Mouse (Mus musculus): ENCODE measurements around the gene Cnot11.

Cnot11 gene

DNA sequence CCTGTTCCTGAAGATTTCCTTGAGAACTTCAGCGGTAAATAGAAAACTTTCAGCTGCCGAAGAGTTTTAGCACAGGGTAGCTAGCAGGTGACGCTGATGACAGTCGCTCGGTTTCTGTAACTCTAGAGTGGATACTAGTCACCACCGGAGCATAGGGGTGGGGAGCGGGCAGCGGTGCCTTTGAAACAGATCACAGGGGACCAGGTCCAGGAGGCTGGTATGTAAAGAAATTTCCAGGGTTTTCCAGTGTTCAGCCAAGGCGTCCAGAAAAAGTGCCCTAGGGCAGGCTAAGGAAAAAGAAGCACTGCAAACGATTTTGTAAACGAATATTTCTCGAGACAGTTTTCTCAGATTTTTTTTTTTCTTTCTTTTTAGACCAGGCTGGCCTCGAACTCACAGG lies at the start of gene Cnot11:
TSS of gene Cnot11 (plus strand) at position 162 of the 400 bp plus-strand sequence.
- DNase-seq (ENCODE audit: low spot score in 2 of 2) = no peak

DNA sequence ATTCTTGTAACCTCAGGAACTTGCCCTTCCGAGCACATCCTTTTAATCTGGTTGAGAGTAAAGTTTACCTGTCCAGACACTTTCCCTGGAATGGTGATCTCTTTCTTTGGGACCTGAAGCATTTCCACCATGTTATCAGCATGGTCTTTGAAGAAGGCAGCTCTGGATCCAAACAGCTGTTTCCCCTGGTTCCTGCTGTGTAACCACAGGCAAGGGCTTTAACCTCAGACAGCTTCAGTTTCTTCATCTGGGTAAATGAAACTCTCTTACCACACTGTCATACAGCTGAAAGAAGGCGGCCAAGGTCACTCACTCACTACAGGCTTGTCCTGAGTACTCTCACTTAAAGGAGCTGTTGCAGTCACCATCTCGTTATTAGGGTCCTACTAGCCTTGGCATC lies 47.4 kb upstream of the Cnot11 start:
- DNase-seq (ENCODE audit: low spot score in 2 of 2) = no peak

DNA sequence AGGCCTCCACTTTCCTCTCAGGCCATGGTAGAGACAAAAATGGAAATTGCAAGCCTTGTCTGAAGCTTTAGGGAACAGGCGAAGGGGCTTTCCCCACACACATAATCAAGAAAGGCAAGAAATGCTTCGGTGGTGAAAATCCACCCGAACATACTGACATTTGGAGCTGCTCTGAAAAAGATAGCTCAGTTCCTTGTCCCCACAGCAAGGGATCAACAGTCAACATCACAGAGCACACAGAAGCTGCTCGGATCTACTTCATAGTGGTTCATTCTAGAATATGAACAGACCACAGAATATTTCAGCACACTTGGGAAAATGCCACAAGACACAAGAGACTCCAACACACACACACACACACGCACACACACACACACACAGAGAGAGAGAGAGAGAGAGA lies 41.6 kb upstream of the Cnot11 start:
- DNase-seq (ENCODE audit: low spot score in 2 of 2) = no peak

DNA sequence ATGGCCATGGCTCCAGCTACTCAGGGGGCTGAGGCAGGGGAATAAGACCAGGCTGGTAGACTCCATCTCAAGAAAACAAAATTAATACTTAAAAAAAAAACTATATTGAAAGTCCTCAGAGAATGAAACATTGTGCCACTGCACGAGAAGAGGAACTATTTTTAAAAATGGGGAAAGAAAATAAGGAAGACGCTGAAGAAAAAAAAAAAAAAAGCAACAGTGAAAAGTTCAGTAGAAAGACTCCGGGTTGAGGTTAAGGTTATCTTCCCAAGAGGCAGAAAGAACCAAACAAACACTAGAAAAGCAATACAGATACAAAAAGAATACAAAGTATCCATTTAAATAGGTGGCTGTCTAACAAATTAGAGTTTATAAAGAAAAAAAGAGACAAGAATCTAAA lies 41.1 kb upstream of the Cnot11 start:
- DNase-seq (ENCODE audit: low spot score in 2 of 2) = no peak

DNA sequence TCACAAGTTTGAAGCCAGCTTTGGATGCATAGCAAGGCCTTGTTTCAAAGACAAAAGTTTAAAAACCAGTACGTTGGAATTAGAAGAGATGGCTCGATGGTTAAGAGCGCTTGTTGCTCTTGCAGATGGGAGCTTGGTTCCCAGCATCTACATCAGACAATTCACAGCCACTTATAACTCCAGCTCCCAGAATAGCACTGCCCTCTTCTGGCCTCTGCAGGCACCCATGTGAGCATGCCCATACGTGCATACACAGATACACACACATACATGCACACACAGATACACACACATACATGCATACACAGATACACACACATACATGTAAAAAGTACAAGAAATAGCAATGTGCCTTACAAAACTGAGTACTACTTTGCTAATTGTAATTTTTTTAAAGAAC lies 37.8 kb upstream of the Cnot11 start:
- no peak for DNase-seq (ENCODE audit: low spot score in 2 of 2)

DNA sequence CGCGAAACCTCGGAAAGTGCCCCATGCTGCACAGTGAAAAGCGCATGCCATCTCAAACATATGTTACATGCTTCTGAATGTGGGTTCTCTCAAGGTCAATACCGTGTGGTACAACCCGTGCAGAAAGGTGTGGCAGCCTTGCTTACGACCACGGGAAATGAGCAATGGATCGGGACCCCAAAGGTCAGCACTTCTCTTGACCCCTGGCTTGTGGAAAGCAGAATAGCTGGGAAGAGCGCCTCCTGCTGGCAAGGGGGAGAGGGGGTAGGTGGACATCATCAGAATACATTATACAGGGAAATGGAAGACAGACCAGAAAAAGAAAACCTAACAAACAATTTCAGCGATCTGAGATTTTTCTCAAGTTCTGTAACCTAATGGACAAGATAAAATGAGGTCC lies 37.0 kb upstream of the Cnot11 start:
- no peak for DNase-seq (ENCODE audit: low spot score in 2 of 2)

DNA sequence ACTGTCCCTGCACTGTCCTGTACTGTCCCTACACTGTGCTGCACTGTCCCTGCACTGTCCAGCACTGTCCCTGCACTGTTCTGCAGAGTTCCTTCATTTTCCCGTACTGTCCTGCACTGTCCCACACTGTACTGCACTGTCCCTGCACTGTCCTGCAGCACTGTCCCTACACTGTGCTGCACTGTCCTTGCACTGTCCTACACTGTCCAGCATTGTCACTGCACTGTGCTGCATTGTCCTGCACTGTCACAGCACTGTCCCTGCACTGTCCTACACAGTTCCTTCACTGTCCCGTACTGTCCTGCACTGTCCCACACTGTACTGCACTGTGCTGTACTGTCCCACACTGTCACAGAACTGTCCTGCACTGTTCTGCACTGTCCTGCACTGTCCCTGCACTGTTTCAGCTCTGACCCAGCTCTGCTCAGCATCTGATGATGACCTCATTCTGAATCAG lies 35.3 kb upstream of the Cnot11 start:
- no peak for DNase-seq (ENCODE audit: low spot score in 2 of 2)

DNA sequence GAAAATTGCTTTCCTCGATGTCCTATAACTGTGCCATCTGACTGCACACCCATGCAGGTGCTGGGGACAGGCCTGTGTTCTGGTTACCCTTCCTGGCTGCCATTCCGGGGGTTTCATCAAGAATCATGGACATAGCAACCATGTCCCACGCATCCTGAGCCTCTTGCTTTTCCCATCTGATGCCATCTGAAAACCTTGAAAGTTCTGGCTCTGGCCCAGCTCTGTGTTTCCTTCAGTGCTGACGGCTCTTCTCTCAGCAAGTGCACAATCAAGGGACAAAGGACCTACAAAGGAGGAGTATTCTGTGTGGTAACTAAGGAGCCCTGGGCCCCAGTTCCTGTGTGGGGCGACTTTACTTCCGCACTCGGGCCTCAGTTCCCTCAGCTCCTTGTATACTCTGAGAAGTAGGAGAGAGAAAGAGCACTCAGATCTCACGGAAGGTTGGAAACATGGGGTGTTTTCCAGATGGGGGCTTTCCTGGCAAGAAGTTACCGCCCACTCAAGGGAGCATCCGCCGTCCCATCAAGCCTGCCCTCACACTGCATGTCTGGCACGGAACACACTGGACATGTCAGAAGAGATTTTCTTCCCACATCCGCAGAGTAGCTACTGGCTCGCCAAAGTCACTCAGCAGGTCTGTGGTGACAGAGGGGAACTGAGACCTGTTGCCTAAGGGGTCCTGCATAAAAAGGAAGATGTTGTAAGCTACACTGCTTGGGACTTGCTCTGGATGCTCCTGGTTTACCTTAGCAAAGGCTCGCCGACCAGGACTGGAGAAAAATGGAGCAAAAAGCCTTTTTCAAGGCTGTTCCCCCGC lies 31.8 kb upstream of the Cnot11 start:
- DNase-seq (ENCODE audit: low spot score in 2 of 2) = no peak

DNA sequence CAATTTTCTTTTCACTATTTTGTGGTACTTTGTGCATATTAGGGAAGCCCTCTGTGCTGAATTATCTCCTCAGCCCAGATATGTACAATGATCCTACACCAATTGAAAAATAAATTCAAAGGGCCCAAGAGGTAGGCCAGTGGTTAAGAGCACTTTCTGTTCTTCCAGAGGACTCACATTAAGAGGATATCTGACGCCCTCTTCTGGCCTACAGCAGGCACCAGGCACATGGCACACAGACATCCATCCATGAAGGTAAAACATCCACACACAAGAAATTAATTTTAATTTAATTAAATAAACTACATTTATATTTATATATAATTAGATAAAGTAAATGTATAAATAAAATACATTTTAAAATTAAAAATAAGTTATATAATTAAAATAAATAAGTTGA lies 30.5 kb upstream of the Cnot11 start:
- DNase-seq (ENCODE audit: low spot score in 2 of 2) = no peak

DNA sequence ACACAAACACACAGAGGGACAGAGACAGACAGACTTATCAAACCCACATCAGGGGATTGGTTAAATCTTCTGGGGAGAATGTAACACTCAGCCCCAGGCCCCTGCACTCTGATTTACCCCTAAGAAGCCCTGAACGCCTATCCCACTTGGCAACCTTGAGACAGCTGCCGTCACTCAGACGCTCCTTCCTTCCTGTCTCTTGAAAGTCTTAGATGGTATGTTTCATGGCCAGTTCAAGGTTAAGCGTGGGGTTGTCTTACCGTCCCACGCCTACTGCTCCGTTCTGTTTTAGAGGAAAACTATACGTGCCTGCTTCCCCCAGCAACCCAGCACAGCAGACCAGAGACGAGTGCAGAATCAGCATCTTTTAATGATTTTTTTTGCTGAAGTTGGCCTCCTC lies 29.2 kb upstream of the Cnot11 start:
- no peak for DNase-seq (ENCODE audit: low spot score in 2 of 2)

DNA sequence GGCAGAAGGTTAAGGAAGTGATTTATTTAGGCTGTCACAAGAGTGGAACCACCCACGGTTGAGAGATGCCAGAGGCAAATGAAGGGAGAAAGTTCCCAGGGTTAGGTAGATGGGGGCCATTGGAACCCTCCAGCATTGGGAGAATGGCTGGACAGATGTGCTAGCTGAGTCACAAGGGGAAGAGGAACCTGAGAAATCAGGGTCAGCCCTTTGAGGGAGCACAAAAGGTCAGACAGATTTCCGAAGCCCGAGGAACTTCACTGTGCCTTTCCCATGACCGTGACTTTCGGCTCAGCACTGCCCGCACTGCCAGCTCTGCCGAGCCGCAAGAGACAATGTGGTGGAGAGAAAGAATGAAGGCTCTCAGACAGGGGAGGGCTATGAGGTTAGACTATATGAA lies 23.0 kb upstream of the Cnot11 start:
- no peak for DNase-seq (ENCODE audit: low spot score in 2 of 2)

DNA sequence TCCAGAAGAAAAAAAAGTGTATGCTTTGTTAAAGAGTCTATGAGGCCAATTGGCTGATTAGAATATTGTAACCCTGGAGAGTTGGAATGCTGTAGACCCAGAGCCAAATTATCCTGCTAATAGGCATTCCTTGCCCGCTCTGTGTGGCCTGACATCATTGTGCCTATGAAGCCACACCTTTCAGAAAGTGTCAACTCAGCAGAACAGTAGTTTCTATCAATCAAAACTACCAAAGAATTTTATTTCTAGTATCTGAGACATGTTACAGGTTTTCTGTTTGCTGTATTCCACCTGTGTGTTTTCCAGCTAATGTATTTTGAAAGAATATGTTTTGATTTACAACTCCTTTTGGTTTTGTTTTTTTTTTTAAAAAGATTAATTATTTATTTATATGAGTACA lies 22.6 kb upstream of the Cnot11 start:
- DNase-seq (ENCODE audit: low spot score in 2 of 2) = no peak

DNA sequence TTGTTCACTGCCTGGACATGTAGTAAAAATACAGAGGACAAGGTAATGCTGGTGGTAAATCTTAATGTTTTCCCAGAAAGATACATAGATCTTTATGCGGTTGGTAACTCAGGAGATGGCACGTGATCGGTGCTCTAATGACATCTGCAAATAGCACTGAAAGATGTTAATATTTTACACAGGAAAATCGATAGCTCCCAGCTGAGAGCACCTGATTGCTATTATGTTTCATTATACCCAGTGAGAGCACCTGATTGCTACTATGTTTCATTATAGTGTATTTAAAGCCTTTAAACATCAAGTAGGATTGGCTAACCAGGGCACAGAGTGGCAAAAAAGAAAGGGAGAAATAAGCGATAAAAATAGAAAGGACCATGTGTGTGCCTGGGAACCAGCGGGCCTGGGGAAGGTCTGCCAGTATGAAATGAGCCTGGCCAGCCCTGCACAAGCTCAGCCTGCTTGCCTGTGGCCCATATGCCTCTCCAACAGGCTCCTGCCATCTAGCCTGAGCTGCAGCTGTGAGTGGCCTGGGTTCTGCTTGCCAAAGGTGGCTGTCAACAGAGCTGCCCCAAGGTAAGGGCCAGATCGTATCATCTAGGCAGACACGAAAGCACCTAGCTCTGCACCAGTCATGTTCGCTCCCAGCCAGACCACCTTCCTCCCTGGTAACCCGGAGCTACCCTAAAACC lies 19.3 kb upstream of the Cnot11 start:
- DNase-seq (ENCODE audit: low spot score in 2 of 2) = no peak

DNA sequence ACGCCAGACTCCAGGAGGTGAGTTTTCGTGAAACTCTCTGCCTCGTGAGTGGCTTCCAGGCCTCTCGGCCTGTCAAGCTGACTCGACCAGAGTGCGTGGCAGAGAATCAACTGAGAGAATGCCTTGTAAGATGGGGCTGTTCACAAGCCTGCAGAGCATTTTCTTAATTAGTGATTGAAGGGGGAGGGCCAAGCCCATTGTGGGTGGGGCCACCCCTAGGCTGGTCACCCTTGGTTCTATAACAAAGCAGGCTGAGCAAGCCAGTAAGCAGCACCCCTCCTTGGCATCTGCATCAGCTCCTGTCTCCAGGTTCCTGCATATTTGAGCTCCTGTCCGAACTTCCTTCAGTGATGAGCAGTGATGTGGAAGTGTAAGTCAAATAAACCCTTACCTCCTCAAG lies 13.5 kb upstream of the Cnot11 start:
- DNase-seq (ENCODE audit: low spot score in 2 of 2) = no peak

DNA sequence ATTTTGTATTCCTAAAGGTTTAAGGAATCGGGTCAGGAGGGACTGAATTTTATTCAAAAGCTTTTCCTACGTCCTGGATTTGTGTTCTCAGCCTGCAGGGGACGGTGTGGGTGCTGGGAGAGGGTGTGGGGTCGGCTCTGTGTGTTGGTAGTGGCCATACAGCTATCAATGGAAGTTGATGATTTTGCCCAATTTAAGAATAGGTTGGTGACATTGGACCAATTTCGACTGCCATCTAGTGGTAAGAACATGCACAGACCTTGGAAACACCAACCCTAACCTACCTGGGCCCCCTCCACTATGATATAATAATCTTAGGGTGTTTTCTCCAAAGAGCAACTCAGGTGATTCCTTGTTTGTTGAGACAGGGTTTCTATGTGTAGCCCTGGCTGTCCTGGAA lies 12.3 kb upstream of the Cnot11 start:
- DNase-seq (ENCODE audit: low spot score in 2 of 2) = no peak

DNA sequence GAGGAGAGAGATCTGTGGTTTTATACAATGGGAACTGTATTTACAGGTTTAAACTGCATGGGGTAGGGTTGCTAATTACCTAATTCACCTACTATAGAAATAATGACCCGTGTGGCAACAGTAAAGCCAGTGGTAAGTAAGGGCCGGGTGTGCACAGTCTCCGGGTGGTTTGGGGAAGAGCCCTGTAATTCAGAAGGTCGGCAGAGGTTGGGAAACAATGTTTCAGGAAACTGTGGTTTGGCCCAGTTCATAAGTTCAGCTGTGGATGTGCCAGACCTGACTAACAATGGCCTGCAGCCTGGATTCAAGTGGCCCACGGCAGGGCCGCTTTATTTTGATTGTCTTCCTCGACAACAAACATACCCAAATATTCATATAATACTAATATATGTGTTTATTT lies 9.0 kb upstream of the Cnot11 start:
- no peak for DNase-seq (ENCODE audit: low spot score in 2 of 2)

DNA sequence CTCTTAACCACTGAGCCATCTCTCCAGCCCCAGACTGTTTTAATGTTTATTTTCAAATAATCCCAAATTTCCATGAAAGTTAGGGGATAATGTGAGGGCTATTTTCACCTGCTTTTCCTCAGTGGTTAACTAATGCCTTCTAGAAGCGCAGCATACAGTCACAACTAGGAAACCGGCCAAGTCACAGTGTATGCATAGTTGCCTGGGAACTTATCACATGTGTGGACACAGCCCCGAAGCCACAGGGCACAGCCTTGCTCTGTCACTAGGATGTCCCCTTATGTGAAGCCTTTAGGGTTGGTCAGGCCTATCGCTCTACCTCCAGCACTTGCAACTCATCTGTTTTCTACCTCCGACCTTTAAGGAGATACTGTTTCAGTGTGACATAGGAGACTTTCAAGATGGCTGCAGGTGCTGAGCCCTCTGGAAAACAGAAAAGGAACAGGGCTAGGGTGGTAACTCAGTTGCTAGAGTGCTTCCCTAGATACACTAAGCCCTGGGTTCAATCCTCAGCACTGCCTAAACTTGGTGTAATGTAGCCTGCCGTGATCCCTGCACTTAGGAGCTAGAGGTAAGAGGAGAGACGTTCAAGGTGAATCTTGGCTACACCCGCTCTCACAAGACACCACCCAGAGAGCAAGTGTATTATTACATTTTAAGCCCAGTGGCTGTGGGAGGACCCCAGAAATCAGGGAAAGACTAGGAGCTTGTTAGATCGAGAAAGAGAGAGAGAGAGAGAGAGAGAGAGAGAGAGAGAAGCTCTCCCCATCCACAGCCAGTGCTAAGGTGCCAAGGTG lies 8.2 kb upstream of the Cnot11 start:
- DNase-seq (ENCODE audit: low spot score in 2 of 2) = no peak

DNA sequence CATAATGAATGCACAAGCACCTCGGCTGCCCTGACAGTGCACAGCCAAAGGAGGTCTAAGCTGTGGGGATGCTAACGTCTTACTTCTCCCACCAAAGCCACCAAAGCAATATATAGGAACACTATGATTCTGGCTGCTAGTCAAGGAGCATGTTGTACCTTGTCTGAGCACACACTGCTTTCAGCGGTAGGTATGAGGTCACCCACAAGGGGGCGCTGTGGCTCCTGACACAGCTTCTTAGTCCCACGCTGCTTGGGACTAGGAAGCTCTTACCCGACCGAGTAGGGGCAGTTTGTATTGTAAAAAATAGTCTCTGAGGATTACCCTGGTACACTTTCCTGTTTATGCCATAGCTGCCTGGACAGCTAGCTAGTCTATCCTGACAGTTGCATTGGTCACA lies 7.4 kb upstream of the Cnot11 start:
- DNase-seq (ENCODE audit: low spot score in 2 of 2) = peak; percentile 62 to 80

DNA sequence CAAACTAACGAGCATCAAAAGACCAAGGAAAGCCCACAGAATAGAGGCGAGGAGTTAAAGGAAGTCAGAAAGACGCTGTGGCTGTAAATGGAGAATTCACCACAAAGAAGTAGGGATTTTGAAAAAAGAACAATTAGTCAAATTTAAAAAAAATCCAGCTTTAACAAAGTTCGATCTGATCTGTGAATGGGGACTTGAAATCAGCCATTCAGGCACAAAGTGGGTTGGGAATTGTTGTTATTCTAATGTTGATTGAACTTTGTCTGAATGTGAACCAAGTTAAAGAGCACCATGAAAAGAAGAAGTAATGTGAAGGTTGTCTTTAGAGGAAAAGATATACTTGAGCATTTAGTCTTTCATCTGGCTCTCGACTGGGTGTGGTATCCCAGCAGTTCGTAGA lies 6.5 kb upstream of the Cnot11 start:
- DNase-seq (ENCODE audit: low spot score in 2 of 2) = no peak

DNA sequence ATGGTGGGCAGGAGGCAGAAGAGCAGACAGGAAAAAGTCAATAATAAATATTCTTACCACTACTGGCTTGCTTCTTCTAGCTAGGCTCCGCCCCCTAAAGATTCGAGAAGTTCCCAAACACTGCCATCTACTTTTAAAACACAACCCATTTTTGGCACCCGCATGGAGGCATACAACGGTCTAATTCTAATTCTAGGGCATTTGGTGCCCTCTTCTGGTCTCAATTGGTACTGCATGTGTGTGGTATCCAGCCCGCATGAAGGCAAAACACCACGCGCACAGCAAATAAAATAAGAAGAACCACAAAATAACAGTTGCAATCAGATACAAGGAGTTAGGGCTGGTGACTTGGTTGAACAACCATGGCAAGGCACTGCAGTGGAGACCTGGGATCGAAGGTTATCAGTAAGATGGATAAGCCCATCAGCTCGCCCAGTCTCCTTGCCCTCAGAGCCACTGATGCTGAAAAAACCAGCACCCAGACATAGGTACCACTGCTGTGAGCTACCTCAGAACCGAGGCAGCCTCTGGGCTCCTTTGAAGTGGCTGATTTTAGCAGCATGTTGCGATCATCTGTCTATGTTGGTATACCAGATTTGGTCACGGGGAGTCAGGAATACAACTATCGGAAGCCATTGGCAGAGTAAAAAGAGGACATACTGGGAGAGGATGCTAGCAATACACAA lies 4.4 kb upstream of the Cnot11 start:
- DNase-seq (ENCODE audit: low spot score in 2 of 2) = peak; percentile 27 to 71

DNA sequence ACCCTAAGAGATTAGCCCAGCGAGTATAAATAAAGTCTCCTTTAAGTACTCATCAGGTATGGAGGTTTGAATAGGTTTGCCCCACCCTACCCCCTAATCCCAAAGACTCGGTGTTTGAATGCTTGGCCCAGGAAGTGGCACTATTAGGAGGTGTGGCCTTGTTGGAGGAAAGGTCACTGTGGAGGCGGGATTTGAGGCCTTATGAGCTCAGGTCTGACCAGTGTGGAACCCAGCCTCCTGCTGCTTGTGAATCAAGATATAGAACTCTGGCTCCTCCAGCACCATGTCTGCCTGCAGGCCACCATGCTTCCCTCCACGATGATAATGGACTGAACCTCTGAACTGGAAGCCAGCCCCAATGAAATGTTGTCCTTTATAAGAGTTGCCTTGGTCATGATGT lies 3.8 kb upstream of the Cnot11 start:
- no peak for DNase-seq (ENCODE audit: low spot score in 2 of 2)

DNA sequence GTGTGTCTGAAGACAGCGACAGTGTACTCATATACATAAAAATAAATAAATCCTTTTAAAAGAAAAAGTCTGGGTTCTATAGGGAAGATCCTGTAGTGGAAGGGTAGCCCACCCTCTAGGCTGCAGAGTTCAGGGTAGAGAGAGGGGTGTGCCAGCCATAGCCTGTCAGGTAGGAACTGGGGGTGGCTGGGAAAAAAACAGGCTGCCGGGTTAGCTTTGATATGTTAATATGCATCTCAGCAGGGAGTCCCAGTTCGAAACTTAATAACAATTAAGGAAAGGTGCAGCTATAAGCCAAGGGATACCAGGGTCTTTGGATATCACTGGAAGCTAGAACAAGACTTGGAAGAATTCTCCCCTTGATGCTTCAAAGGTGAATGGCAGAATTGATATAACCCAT lies 875 bp upstream of the Cnot11 start:
- DNase-seq (ENCODE audit: low spot score in 2 of 2) = no peak

Data from spleen, postnatal 14 days (tissue).